Mouse (Mus musculus) kidney, postnatal 36 days (tissue): ENCODE measurements around the gene Hlx.

Source experiments
- DNase-seq, 2 experiments: peaks; one replicate each; pipeline ENCODE4 v3.0.0; 2021 to 2022; ENCODE audit warnings: mixed read lengths in 2 of 2

Gene Hlx

DNA sequence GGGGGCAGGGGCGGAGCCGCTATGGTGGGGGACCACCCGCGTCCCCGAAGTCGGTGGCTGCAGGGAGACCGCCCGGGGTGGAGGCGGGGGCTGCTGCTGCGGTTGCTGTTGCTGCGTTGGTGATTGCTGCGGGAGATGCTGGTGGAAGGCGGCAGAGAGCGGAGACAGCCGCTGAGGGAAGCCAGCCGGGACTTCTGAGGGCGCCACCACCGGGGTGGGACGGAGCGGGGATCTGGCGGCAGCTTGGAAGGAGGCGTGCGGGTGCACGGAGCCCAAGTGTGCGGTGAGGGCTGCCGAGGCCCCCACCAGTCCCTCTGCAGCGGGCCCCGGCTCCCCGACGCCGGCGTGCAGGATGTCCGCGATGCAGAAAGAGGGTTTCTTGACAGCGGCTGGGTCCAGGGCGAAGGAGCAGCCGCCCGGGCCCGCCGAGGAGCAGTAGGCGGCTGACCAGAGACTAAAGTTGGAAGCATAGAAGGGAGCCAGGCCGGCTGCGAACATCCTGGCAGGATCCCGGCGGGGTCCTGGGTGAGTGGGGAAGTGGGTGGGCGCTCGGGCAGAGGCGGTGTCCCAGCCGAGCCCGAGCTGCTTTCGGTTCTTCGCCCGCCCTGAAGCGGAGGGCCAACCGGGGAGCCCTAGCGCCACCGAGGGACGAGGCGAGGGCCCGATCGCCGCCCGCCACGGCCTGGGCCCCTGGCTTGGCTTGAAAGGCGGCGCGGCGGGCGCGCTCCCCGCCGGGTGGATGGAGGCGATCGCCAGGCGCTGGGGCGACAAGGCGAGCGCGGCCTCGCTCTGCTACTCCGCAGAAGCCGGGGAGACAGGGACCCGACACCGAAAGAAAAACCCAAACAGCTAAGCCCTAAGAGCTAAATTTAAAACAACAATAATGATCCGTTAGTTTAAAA lies 524 bp downstream of the Hlx start:
- peak in 1 of 2 experiments; percentile 58 for DNase-seq

DNA sequence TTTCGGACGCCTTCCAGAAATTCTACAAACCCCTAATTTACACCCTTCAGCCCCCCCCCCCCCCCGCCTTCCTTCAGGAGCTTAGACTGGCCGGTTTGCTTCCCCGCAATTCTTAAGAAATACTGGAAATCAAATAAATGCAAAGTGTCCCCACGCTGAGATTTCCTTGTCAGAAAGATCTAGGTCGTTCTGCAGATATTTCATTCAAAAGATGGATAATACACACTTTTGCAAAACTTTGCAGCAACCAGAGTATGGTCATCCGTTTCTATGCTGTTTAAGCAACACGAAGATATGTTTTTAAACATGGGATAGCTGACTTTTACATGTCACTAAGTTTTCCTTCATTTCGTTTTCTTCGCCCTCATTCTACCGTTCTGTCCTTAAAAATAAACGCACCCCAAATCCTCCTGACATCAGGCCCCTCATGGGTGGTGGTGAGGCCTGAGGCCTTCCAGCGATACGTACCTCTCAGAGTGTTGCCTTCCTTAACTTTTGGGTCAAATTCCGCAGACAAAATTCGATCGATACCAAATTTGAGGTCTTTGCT lies 1.3 kb downstream of the Hlx start:
- DNase-seq, result no peak

DNA sequence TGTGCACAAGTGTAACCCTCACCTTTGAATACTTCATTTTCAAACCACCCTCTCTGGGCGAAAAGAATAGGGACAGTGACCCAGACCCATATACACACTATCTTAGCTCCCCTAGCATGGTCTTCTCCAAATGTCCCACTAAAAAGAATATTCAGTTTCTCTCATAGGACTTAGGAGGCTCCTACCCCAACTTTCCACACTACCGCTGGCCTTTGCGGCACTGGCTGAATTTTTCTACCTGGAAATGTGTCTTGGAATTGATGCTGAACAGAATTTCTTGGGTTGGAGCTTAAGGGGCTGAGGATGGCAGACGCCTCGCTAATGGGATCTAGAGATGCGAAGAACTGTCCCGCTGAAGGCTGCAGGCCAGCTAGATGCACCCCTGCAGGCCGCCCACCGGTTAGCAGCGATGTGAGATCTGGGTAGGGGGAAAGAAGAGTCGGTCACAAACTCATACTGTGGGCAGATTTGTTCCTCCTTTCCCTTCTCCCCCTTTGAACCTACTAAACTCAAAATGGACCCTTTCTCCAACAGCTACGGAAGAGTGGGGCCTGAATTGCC lies 1.9 kb downstream of the Hlx start:
- no peak for DNase-seq

DNA sequence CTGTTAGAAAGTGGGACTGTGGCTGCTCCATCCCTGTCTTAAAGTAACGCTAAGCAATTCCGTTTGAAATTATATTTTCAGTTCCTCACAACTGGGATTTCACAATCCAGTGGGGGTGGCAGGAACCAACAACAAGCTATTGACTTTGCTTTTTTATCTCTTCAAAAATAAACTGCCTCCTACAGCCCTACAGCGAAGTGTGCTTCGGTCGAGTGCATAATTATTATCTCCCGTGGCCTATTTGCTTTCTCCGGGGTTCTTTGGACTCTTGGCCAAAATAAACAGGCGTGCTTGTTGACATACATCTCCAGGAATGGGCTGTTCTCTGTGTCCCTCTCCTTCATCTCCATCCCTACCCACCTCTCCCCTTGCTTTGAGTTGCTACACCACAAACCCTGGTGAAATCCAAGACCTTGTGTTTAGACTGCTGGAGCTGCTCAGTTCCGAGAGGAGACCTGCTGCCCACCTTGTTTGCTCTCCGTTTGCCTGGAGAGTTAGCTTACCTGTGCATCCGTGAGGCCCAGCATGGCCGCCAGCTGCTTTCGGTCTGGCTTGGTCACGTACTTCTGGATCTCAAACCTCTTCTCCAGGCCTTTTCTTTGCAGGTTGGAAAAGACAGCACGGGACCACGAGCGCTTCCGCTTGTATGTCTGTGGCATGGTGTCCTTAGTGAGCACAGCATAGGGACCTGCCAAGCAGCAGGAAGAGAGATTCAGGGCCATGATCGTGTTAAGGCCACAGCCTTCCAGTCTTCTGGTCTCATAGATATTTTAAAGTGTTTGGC lies 2.9 kb downstream of the Hlx start:
- DNase-seq, result no peak

DNA sequence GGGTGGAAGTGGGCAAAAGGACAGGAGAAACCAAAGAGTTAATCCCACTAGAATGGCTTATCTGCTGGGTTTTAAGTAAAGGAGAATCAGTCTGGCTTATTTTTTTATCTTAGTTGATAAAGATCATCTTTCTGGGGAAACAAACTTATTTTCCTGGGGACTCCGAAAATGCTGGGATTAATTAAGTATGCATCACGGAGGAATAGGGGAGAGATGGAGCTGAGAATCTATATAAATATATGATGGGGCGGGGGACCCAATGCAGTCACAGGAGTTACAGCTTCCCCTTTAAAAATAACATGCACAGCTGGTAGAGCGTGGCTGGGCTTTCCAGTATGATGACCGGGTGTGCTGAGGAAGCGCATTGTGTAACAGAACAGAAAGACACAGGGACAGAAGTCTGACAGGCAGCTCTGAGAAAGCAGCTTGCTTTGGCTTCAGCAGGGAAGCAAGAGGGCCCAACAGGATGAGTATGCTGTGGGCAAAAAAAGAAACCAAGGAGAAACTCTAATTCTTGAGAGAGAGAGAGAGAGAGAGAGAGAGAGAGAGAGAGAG lies 3.8 kb downstream of the Hlx start:
- no peak for DNase-seq

DNA sequence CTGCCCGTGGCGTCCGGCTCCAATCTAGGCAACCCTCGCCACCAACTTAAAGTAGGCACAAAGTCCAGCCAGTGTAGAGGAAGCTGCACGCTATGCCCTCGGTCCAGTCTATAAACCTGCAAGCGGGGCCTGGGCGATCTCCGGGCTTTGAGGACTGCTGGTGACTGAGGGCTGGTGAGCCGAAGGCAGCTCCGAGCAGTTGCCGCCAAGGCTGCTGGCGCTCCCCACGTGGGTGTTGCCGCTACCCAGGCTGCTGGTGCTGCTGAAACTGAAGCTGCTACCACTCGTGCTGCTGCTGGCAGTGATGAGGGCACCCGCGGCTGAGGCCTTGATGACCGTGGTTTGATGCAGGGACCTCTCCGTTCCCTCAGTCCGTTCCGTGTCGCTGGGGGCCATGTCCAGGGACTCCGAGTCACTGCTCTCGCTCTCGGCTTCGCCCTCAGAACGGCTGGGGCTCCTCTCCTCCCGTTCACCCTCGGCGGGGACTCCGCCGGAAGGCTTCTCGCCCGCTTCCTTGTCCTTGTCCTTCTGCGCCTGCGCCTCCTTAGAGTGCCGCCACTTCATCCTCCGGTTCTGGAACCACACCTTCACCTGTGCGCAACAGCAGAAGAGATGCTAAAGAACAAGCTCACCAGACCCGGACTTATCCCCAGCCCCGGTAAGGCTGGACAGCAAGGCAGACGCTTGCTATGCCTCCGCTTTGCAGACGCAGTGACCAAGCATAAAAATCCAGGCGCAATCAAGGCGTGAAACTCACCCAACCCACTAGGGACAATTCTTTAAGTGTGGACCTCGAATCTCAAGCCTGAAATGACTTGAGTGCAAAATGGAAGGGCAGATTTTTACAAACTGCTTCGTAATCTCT lies 4.8 kb downstream of the Hlx start:
- no peak for DNase-seq

DNA sequence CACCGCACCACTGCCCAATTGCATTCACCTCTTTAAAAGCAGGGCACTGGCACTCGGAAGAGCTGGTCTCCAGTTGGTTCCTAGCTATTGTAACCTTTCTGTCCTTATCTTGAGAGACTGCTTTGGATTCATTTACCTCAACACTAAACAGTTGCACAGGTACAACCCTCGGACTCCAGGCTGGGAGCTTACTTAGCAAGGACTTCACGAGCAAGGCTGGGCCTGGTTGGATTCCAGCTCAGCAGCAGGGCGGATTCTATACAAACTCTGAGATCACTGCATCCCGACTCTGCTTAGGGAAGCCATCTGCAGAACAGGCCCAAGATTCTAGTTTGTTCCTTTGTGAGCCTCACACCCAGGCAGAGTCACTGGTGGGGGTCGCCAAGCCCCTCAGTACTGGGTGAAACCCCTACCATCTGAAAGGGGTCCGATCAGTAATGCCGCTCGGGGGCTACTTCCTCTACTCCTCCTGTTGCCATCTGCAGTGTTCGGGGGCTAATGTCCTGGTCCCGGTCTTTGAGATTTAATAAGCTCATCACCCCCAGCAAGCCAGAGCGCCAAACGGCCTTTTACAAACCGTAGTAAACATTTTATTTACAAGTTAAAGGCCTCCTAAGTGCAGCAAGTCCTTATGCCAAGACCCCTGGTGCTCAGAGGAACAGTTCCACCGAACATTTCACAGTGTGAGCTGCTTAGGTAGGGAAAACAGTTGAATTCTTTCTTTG lies 5.7 kb downstream of the Hlx start:
- no peak for DNase-seq

DNA sequence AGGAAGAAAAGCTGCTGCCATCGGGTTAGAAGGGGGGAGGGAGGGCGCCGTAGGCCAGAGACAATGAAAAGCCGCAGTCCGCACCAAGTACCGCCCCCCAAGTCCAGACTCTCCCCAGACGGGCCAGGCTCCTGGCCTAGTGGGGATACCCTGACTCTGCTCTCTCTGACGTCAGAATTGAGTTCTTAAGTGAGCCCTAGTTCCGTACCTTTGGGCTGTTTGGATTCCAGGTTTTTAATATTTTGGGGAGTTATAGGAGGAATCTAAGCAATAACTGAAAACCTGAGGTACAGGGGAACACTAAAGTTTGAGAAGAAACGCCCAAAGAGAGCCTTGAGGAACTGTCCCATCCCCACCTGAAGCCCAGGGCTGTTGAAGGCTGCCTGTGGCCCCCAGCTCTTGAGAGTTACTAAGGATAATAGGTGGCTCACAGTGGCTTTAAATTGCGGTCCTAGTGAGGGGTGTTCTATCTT lies 7.1 kb downstream of the Hlx start:
- DNase-seq, result no peak

DNA sequence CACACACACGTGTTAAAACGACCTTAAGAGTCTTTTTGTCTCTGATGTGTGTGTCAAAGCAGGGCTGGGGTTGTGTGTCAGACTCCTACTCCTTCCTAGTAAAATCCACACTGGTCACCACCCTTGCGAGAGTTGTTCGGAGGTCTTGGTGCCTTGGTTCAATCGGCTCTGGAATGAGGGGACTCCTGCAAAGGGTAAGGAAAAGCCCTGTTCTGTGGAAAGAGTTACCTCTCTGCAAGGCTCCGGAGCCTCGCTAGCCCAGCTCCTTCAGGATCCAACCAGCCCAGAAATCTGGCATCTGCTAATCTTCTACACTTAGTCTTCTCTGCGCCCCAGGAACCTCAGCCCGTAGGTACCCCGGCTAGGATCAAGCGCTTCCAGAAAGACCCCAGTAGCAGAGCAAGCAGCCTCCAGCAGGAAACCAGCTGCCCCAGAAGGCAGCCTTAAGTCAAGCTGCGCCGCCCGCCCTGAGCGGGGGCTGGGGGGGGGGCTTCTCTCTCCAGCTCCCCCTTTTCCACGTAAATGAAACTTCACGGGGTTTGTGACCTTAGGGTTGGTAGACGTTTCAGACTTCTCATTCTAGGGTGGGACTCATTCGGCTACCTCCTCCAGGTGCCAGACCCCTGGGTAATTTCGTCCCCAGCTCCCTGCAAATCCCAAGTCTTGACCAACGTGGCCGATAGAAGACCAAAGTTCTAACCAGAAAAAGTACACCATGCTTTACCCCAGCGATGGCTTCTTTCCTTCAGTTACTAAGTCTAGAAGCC lies 7.7 kb downstream of the Hlx start:
- no peak for DNase-seq

DNA sequence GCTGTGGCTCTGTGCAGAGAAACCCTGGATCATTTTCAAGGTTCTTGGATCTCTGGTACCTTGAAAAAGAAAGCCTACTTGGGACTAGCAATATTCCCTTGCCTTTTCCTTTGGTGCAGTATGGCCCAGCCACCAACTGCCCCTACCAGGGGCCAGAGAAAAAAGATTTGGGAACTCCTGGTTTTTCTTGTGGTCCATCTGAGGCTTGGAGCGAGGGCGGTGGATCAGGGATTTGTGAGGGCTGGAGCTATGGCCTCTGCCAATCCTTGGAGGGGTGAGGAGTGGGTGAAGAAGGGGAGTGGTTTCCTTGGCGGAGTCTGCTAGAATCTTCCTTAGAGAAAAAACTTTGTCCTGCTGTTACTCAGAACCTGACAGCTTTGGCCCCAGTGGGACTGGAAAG lies 8.5 kb downstream of the Hlx start:
- DNase-seq, result no peak

DNA sequence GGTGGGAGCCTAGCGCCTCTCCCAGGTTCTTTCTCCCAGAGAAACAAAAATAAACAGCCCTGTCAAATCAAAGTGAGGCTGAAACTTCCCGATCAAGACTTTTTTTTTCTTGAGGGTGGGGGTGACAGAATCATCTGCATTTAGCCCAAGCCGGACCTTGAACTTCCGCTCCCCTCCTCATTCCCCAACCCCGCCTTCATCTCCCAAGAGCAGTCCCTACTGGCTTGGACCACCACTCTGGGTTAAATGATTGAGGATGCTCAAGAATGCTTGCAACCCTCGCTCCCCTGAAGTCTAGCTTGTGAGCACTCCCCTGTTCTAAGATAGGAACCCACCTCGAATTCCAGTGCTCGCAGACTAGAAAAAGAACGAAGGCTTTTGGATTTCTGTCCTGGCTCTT lies 11.3 kb downstream of the Hlx start:
- no peak for DNase-seq

DNA sequence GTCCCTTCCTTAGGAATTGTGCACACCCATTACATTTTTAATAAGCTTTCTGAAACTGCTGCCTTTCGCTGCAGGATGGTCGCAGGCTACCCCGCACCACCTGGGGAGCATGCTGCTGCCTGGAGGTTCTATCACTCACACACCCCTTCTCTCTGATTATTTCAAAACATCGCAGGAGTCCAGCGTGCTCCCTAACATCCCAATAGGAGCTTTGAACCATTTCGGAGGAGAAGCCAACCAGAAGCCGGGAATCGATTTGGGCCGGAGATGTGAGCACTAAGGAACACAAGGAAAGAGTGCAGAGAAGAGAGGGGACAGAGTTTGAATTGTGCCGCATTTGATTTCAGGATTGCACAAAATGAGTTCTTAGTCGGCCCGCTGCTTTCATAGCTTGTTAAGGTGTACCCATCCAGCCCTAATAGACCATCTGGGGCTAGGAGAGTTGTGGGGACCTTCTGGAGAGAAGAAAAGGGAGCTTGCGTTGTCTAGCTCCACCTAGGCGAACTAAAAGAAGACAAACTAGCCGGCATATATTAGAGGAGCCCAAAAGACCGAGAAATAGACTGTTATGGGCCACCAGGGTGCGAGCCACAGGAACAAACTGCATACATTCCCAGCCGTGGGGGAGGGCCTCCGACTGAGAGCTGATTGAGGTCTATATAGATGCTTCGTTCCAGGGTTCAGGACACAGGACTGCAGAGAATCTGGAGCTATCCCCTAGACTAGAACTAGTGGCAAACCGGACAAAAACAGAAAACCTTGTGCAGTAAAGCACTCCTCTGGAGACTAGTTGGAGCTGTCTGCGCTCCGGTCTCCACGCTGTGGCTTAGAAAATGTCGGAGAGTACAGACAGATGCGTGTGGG lies 12.0 kb downstream of the Hlx start:
- DNase-seq, result no peak

DNA sequence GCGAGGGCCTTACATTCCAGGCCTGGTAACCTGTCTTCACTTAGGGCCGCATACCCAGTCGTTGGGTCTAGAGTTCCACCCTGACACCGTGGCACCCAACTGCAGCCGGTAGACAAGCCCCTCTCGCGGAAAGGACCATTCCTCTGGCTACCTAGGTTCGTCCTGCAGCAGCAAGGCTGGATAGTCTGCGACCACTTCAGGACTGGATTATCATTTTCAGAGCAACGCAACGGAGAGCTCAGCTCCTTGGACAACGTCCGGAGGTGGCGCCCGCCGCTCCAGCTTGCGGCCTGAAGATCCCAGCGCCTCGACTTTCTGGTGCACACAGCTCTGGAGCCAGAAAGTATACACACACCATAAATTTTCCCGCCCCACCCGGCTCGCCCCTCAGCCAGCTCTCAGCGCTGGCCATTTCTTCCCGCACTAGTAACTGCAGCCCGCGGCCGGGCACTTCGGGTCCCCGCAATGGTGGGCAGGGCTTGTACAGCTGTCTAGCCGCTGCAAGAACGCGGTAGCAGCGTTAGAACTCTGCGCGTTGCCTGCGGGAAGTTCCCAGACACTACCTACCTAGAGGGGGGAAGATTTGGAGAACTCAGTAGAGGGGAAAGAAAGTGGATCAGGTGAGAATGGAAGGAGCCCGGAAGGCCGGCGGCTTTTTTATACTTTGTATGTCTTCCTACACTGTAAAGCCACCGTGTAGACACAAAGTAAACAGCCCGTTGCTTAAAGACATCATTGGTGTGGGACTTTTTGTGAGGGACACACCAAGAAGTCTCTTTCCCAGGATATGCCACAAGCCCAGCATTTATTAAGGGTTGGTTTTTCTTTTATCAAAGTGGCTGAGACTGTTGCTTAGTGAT lies 13.9 kb downstream of the Hlx start:
- DNase-seq, result no peak

DNA sequence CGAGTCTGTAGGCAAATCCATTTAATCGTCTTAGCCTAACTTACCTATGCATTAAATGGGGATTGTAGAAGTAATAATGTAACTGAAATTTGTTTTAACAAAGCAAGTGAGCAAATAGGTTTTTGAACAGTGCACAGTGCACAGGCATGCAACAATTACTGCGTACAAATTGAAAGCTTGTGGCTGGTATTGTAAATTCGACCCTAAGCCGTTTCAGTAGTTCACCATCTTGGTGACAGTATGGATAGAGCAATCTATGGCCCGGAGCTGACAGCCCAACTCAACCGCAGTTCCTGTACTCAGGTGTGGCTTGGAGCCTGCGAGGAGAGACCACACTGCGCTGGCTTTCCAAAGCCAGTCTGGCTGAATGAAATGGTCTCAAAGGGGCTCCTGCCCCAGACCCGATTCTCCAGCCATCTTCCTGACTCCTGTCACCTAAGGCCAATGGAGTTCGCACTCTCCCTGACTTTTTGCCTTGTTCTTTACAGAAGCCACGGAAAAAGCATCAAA lies 14.7 kb downstream of the Hlx start:
- no peak for DNase-seq

DNA sequence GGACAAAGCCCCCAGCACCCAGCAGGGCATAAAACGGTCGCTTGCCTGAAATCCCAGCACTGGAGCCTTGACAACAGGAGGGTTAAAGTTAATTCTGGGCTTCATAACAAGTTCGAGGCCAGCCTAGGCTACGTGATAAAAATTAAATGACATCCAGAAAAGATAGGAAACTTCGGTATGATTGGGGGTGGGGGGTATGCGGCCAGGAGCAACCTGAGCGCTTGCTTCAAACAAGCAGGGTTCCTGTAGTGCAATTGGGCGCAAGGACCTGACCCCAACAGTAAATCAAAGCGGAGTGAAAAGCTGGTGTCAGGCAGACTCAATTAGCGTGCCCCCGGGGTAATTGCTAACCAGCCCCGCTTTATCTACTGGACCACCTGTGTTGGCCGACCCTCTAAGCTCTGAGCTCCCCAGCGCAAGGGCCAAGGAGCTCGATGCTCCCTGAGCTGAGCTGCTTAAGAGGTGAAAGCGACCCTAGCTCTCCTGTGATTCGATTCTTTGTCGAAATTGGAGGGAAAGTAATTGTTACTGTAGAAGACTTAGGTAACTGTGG lies 15.3 kb downstream of the Hlx start:
- no peak for DNase-seq

DNA sequence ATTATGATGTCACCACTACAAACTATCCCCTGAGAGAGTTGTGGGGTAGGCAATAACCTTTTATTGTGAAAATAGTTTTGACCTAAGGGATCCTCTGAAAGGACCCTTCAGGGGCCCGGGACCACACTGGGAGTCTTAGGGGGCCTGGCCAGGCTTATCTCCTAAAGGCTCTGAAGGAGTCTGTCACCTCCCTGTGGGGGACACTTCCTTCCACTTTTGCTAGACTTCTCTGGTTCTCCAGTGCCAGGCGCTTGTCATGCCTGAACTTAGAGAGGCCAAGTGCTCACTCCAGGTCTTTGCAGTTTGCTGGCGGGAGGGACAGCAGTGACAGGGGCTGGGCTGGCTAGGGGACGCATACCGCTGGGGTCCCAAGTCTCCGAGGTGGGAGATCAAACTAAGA lies 16.3 kb downstream of the Hlx start:
- no peak for DNase-seq

DNA sequence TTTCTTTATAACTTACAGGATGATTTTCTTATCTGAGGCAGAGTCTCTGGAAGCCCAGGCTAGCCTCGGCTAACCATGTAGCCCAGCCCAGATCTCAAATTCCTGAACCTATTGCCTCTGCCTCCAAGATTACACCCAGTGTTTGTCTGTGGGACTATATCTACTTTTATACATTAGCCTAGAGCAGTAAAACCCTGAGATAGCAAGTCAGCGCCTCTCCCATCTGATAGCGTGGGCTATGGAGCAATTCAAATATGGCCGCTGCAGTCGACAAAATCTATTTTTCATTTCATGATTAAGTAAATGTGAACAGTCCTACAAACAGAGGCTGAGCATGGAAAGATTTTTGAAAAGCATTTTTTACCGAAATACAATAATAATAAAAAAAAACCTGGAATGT lies 16.7 kb downstream of the Hlx start:
- DNase-seq, result no peak

DNA sequence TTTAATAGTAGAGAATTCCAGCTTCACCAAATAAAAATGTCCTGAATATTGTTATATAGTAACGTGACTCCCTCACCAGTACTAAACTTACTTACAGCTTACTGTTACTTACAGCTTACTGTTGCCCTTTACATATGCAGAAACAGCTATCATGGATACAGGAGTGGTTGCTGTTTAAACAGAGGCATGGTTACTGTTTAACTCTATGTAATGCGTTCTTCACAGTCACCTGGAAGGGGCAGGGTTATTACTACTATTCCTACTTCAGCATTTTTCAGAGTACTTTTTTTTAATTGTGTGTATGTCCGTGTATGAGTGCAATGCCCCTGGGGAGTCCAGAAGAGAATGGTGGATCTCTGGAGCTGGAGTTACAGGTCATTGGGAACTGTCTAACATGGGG lies 17.9 kb downstream of the Hlx start:
- no peak for DNase-seq
